Mouse (Mus musculus): ENCODE data around the gene Pde2a.

- TF ChIP-seq EP300 (IDR thresholded peaks at IDR 0.05; ENCODE audit: low read length) = no peak
- no peak for TF ChIP-seq CTCF (conservative IDR thresholded peaks at IDR 0.05 in 1 of 2, IDR thresholded peaks at IDR 0.05 in 1 of 2; ENCODE audit: low read depth in 2 of 2, low read length in 2 of 2)
- no peak for TF ChIP-seq POLR2A (IDR thresholded peaks at IDR 0.05; ENCODE audit: low read depth, low read length)
- TF ChIP-seq MAX (IDR thresholded peaks at IDR 0.05; ENCODE audit: low read length) = no peak
- no peak for TF ChIP-seq ZKSCAN1 (IDR thresholded peaks at IDR 0.05; ENCODE audit: borderline replicate concordance, low read depth, low read length)
- TF ChIP-seq USF2 (conservative IDR thresholded peaks at IDR 0.05; ENCODE audit: low read depth, low read length) = no peak
- TF ChIP-seq ZNF384 (IDR thresholded peaks at IDR 0.05; ENCODE audit: low read depth, low read length) = no peak
- TF ChIP-seq MYC (IDR thresholded peaks at IDR 0.05; ENCODE audit: low read depth, low read length) = no peak
- no peak for TF ChIP-seq JUND (conservative IDR thresholded peaks at IDR 0.05; ENCODE audit: low read depth, low read length)
- no peak for TF ChIP-seq MXI1 (IDR thresholded peaks at IDR 0.05; ENCODE audit: low read depth, low read length)
- TF ChIP-seq CHD2 (IDR thresholded peaks at IDR 0.05; ENCODE audit: low read length) = no peak
These were observed 33.6 kb downstream of the Pde2a start for GRCm38 (mm10) chr7:101455141-101455540.

Data from CH12.LX (cell line).